Mouse (Mus musculus): ENCODE measurements around the gene Loxl3. TPM values are rescaled to one million over a fixed set of nuclear protein-coding genes. Genes with fewer than 3 reads are reported as not detected.

The Loxl3 gene
- polyA plus RNA-seq (2016; fragmentation: Nextera tagmentation; extraction: Ambion mirVana), result 6.3 and 12.8 TPM in 2 replicates

DNA sequence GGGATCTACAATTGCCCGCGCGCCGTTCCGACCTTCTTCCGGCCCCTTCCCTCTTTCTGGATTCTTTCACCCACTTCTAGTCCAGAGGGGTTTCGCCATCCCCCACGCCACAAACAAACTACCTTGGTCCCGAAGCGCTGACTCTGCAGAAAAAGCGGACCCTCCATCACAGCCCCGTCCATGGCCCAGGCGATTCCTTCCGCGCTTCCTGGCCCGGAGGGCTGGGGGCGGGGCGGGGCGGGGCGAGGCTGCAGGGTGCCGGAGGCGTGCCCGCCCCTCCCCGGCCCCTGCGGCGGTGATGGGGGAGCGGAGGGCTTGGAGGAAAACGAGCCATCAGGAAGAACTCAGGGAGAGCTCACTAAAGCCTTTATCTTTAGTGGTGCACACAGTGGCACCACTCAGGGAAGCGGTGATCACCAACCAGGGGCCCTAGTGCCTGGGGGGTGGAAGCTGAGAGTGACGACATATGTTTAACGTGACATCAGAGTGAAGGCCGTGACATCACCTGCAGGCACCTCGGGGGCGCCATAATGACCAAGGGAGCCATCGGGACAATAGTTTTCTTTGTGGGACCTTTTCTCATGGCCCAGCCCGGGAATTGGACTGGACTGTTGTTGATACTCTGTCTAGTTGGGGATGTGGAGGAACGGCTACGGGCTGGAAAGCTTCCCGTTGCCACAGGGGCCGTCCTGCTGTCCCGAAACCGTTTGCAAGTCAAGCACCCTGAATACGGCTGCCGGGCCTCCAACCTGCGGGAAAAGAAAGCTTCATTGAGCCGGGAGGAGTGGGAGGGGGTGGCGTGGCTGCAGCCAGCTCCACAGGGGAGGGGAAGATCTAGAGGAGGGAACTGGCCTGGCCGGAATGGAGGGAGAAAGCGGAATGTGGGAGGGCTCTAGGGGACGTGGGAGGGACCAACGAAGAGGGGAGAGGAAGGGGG lies at the start of gene Loxl3, which contains the start of gene Dok1:
Gene Loxl3 (plus strand): TSS at position 925 of the 937 bp plus-strand sequence.
Gene Dok1 (minus strand): TSS at position 223 of the 937 bp plus-strand sequence.
- Histone ChIP-seq H3K9me3 (replicated peaks) (no peaks in the 10 kb centered on the region), H3K4me3 (peak within 1 kb of the TSS; percentile 66), H3K27me3 (ENCODE audit: low read depth, poor library complexity, severe bottlenecking) (peaks cover 82% of the 10 kb centered on the region), H3K36me3 (no peaks in the 10 kb centered on the region), H3K27ac (peak within 1 kb of the TSS; percentile 88), H3K4me1 (peaks cover 44% of the 10 kb centered on the region)
- under 1% methylated on average over 51 of the region's 51 CpGs for WGBS
- DNase-seq (ENCODE audit: low spot score), result peak; percentile 86

DNA sequence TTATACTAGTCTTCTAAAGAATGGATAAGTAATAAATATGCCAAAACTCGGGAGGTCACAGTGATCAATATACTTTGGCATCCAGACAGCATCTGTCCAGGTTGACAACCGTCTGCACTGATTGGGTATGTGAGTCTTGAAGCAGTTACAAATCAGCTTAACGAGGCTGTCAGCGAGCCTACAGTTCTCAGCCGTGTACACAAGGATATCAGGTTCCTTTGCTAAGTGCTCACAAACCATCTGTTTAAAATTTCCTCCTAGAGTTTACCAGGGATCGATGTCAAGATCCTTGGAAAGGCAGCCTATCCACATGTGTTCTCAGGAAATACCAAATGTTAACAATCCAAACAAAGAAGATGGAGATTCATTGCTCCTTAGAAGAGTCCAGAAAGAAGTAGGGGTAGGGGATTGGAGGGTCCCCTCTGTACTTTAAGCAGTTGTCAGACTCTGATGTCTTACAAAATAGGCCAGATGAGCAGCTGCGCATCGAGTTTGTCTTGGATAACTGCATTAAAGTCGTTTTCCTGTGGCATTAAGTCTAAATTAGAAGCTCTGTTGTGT lies 46.5 kb upstream of the Loxl3 start:
- peak overlapping the region; percentile 87 for H3K27ac ChIP-seq
- no peaks in the 10 kb centered on the region for H3K27me3 ChIP-seq (ENCODE audit: low read depth, poor library complexity, severe bottlenecking)
- 14% methylated on average over 9 of the region's 9 CpGs for WGBS
- peaks cover 23% of the 10 kb centered on the region for H3K4me1 ChIP-seq
- H3K36me3 ChIP-seq, result no peaks in the 10 kb centered on the region
- no peaks in the 10 kb centered on the region for H3K9me3 ChIP-seq (replicated peaks)
- no peak overlapping the region for H3K4me3 ChIP-seq
- DNase-seq (ENCODE audit: low spot score), result peak; percentile 82

DNA sequence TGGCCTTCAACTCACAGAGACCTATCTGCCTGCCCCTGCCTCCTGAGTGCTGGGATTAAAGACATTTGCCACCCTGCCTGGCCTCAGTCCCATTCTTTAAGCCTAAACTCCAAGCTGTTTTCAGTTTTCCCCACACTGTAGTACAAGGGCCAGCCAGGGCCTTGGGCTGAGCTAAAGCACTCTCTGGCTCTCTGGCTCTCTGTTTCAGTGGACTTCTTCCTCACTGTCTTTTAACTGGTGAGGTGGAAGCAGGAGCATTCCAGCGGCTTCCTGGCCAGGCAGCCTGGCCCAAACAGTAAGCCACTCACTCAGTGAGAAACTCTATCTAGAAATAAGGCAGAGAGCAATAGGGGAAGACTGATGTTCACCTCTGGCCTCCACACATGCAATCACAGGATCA lies 40.3 kb upstream of the Loxl3 start:
- Histone ChIP-seq H3K4me3 (no peak overlapping the region), H3K27me3 (ENCODE audit: low read depth, poor library complexity, severe bottlenecking) (no peaks in the 10 kb centered on the region), H3K9me3 (replicated peaks) (no peaks in the 10 kb centered on the region), H3K4me1 (peaks cover 20% of the 10 kb centered on the region), H3K27ac (no peak overlapping the region), H3K36me3 (no peaks in the 10 kb centered on the region)
- DNase-seq (ENCODE audit: low spot score), result no peak
- WGBS, result 37% methylated on average over 1 of the region's 1 CpGs

- WGBS, result 78% methylated on average over 7 of the region's 7 CpGs
- H3K27me3 ChIP-seq (ENCODE audit: low read depth, poor library complexity, severe bottlenecking), result no peaks in the 10 kb centered on the region
- no peak overlapping the region for H3K27ac ChIP-seq
- DNase-seq (ENCODE audit: low spot score), result no peak
- no peak overlapping the region for H3K4me3 ChIP-seq
- no peaks in the 10 kb centered on the region for H3K36me3 ChIP-seq
- no peaks in the 10 kb centered on the region for H3K9me3 ChIP-seq (replicated peaks)
- H3K4me1 ChIP-seq, result peaks cover 20% of the 10 kb centered on the region
Measured at GRCm38 (mm10) chr6:82994372-82994771, 39.6 kb upstream of the Loxl3 start.

DNA sequence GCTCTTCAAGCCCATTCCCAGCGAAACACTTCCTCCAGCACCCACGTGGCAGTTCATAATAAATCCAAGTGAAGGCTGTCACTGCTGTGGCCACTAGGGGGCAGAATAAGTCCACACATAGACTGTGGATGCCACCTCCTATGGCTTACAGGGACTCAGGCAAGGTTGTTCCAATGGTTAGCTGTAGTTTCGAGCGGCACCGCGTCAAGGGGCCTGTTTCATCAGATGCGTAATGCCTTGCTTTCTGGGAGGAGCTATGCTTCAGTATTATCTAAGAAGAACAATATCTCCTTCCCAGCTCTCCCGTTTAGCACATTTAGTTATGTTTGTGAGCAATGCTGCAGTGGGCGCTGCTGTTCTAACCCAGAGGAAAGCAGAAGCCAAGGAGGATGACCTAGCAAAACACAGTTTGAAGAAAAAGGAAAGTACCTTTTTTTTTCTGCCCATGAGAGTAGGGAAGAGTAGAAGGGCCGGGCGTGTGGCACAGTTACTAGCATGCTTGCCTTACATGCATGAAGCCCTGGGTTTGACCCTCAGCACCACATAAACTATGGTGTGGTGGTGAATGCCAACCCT lies 37.1 kb upstream of the Loxl3 start:
- Histone ChIP-seq H3K4me1 (peaks cover 18% of the 10 kb centered on the region), H3K9me3 (replicated peaks) (no peaks in the 10 kb centered on the region), H3K27me3 (ENCODE audit: low read depth, poor library complexity, severe bottlenecking) (no peaks in the 10 kb centered on the region), H3K36me3 (no peaks in the 10 kb centered on the region), H3K4me3 (peak overlapping the region; percentile 26; the same call in 1 of the 2 replicates), H3K27ac (peak overlapping the region; percentile 32; the same call in 1 of the 2 replicates)
- 19% methylated on average over 11 of the region's 11 CpGs for WGBS
- peak; percentile 91 for DNase-seq (ENCODE audit: low spot score)

GRCm38 (mm10) chr6:82997511-82998102 lies 36.4 kb upstream of the Loxl3 start:
- H3K4me3 ChIP-seq, result no peak overlapping the region
- DNase-seq (ENCODE audit: low spot score), result no peak
- WGBS, result 32% methylated on average over 7 of the region's 7 CpGs
- peak overlapping the region; percentile 32 for H3K27ac ChIP-seq
- no peaks in the 10 kb centered on the region for H3K27me3 ChIP-seq (ENCODE audit: low read depth, poor library complexity, severe bottlenecking)
- H3K36me3 ChIP-seq, result no peaks in the 10 kb centered on the region
- H3K4me1 ChIP-seq, result peaks cover 18% of the 10 kb centered on the region
- no peaks in the 10 kb centered on the region for H3K9me3 ChIP-seq (replicated peaks)

DNA sequence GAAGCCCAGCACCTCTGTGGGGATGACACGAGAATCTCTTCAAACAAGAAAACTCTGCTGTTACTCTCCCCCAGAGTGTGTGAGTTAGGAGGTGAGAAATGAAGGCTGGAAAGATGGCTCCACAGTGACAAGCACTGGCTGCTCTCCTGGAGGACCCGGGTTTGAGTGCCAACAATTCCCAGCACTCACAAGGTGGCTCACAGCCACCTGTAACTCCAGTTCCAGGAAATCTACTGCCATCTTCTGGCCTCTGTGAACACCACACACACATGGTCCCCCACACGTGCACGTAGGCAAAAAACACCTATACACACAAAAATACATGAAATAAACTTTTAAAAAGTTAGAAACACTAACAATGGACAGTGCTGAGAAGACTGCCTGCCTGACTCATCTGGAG lies 35.6 kb upstream of the Loxl3 start:
- 71% methylated on average over 4 of the region's 4 CpGs for WGBS
- H3K4me3 ChIP-seq, result no peak overlapping the region
- DNase-seq (ENCODE audit: low spot score), result no peak
- no peaks in the 10 kb centered on the region for H3K36me3 ChIP-seq
- no peaks in the 10 kb centered on the region for H3K9me3 ChIP-seq (replicated peaks)
- peaks cover 18% of the 10 kb centered on the region for H3K4me1 ChIP-seq
- H3K27me3 ChIP-seq (ENCODE audit: low read depth, poor library complexity, severe bottlenecking), result no peaks in the 10 kb centered on the region
- no peak overlapping the region for H3K27ac ChIP-seq

- H3K36me3 ChIP-seq, result no peaks in the 10 kb centered on the region
- no peak for DNase-seq (ENCODE audit: low spot score)
- WGBS, result 72% methylated on average over 8 of the region's 8 CpGs
Measured at GRCm38 (mm10) chr6:82999986-83000385, 34.0 kb upstream of the Loxl3 start.

DNA sequence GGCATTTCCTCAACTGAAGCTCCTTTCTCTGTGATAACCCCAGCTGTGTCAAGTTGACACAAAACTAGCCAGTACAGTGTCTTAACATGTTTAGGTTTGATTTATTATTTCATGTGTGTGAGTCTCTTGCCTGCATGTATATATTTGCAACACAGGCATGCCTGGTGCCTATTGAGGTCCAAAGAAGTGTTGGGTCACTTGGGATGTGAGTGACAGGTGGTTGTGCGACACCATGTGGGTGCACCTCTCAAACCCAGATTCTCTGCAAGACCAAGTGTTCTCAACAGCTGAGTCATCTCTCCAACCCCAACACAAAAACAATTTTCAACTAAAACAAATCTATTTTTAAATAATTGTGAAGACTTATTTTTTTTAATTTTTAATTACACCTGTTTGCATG lies 30.9 kb upstream of the Loxl3 start:
- H3K4me1 ChIP-seq, result peaks cover 7% of the 10 kb centered on the region
- no peak for DNase-seq (ENCODE audit: low spot score)
- H3K27me3 ChIP-seq (ENCODE audit: low read depth, poor library complexity, severe bottlenecking), result no peaks in the 10 kb centered on the region
- H3K4me3 ChIP-seq, result no peak overlapping the region
- no peaks in the 10 kb centered on the region for H3K36me3 ChIP-seq
- H3K27ac ChIP-seq, result no peak overlapping the region
- 94% methylated on average over 1 of the region's 1 CpGs for WGBS
- H3K9me3 ChIP-seq (replicated peaks), result no peaks in the 10 kb centered on the region

More at GRCm38 (mm10) chr6:82999986-83000385, 34.0 kb upstream of the Loxl3 start:
- H3K27me3 ChIP-seq (ENCODE audit: low read depth, poor library complexity, severe bottlenecking), result no peaks in the 10 kb centered on the region
- no peak overlapping the region for H3K4me3 ChIP-seq
- peaks cover 23% of the 10 kb centered on the region for H3K4me1 ChIP-seq
- no peaks in the 10 kb centered on the region for H3K9me3 ChIP-seq (replicated peaks)
- no peak overlapping the region for H3K27ac ChIP-seq

DNA sequence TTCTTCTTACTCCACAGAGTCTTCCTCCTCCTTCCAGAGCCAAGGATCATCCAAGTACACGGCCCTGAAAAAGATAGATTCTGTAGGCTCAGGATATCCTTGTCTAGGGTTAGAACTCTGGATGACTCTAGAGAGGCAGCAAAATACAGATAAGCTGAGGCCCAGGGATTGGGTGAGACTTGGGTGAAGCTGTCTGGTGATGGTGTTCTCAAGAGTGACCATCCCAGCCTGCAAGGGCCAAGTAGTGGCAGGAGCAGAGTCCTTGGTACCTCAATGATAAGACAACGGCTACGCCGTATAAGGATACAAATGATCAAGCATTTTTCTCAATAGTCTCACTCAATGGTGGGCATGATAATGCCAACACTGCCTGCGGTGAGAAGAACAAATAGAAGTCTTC lies 30.1 kb upstream of the Loxl3 start:
- no peaks in the 10 kb centered on the region for H3K9me3 ChIP-seq (replicated peaks)
- H3K4me1 ChIP-seq, result 0 out of 2 replicates have a peak, but pooled peaks cover 7% of the 10 kb centered on the region
- 95% methylated on average over 5 of the region's 5 CpGs for WGBS
- DNase-seq (ENCODE audit: low spot score), result no peak
- no peaks in the 10 kb centered on the region for H3K27me3 ChIP-seq (ENCODE audit: low read depth, poor library complexity, severe bottlenecking)
- no peak overlapping the region for H3K4me3 ChIP-seq
- H3K36me3 ChIP-seq, result no peaks in the 10 kb centered on the region
- no peak overlapping the region for H3K27ac ChIP-seq

DNA sequence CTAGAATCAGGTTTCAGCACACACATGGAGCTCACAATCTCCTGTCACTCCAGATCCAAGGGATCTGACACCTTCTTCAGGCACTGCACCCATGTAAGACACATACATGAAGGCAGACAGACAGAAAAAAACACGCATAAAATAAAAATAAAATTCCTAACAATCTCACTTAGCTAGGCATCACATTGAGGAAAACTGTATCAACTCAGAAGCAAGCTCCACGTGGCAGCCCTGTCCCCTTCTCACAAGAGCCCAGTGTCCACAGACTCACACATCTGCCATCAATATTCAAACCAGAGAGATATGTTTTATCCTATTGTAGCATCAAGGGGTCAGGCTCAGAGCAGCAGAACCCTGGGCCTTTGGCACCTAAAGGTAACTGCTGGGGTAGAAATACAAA lies 29.7 kb upstream of the Loxl3 start:
- 77% methylated on average over 2 of the region's 2 CpGs for WGBS
- DNase-seq (ENCODE audit: low spot score), result no peak
- Histone ChIP-seq H3K27ac (no peak overlapping the region; the same call in 1 of the 2 replicates), H3K4me3 (no peak overlapping the region), H3K36me3 (no peaks in the 10 kb centered on the region), H3K9me3 (replicated peaks) (no peaks in the 10 kb centered on the region), H3K4me1 (0 out of 2 replicates have a peak, but pooled peaks cover 7% of the 10 kb centered on the region), H3K27me3 (ENCODE audit: low read depth, poor library complexity, severe bottlenecking) (no peaks in the 10 kb centered on the region)

DNA sequence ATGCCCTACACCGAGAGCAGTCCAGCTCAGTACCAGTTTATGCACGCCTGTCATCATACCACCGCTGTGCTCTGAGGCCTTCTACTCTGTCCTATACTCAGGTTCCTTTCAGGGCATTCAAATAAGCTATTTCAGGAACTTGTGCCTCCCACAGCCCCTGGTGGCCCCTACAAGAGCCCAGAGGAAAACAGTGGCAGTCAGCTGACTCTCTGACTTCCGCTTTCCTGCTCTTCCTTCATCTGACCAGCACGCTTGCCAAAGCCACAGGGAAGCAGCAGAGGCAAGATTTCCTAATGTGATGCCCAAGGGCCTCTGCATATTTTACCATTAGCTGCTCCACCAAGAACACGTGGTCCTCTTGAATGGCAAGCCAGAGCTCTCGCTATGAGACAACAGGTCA lies 29.1 kb upstream of the Loxl3 start:
- DNase-seq (ENCODE audit: low spot score), result no peak
- H3K27me3 ChIP-seq (ENCODE audit: low read depth, poor library complexity, severe bottlenecking), result no peaks in the 10 kb centered on the region
- no peak overlapping the region; the same call in 1 of the 2 replicates for H3K27ac ChIP-seq
- no peaks in the 10 kb centered on the region for H3K36me3 ChIP-seq
- H3K4me3 ChIP-seq, result no peak overlapping the region
- 71% methylated on average over 7 of the region's 7 CpGs for WGBS
- H3K9me3 ChIP-seq (replicated peaks), result no peaks in the 10 kb centered on the region
- H3K4me1 ChIP-seq, result peaks cover 7% of the 10 kb centered on the region; the same call in 1 of the 2 replicates
